Mouse (Mus musculus) heart, adult 2 months (tissue): ENCODE data around the gene Cpe. TPM values are rescaled to one million over a fixed set of nuclear protein-coding genes. Genes with fewer than 3 reads are reported as not detected.

ENCODE experiments used
- DNase-seq, 2 experiments: peaks; one replicate each; pipeline ENCODE4 v3.0.0; 2021
- H3K27ac ChIP-seq: fragments of 200-600 bp; 2 replicates; pipeline ENCODE4 v1.8.1; 2022
- H3K27me3 ChIP-seq: fragments of 200-500 bp; 2 replicates; pipeline ENCODE4 v1.6.1; 2012; ENCODE audit warnings: mild to moderate bottlenecking, low read length, inconsistent platforms, mixed read lengths; ENCODE audit not compliant: control insufficient read depth, insufficient read depth
- H3K36me3 ChIP-seq: fragments of 200-500 bp; 2 replicates; pipeline ENCODE4 v1.6.1; 2012; ENCODE audit warnings: low read length, inconsistent platforms; ENCODE audit not compliant: control insufficient read depth, insufficient read depth
- H3K4me1 ChIP-seq: fragments of 200-500 bp; 2 replicates; pipeline ENCODE4 v1.6.1; 2011; ENCODE audit warnings: low read length; ENCODE audit not compliant: control insufficient read depth, insufficient read depth
- H3K4me3 ChIP-seq: fragments of 200-600 bp; 2 replicates; pipeline ENCODE4 v1.8.1; 2022
- H3K79me2 ChIP-seq: fragments of 200-500 bp; replicated peaks from 2 replicates; pipeline ENCODE4 v1.6.1; 2012; ENCODE audit warnings: mild to moderate bottlenecking, inconsistent platforms, low read length, moderate library complexity, mixed read lengths; ENCODE audit not compliant: control insufficient read depth, insufficient read depth
- H3K9ac ChIP-seq: fragments of 200-500 bp; 2 replicates; pipeline ENCODE4 v1.6.1; 2012; ENCODE audit warnings: low read depth, mild to moderate bottlenecking, control low read depth, inconsistent platforms, low read length, mixed read lengths
- CTCF ChIP-seq: fragments of 200-600 bp; IDR thresholded peaks from 2 replicates; pipeline ENCODE4 v1.8.1; 2022; ENCODE audit warnings: antibody characterized with exemption, mild to moderate bottlenecking, moderate library complexity
- EP300 ChIP-seq: fragments of 200-500 bp; IDR thresholded peaks from 2 replicates; pipeline ENCODE4 v1.6.1; 2011; ENCODE audit warnings: low read depth, low read length, control low read depth; ENCODE audit not compliant: insufficient read depth
- POLR2A ChIP-seq: fragments of 200-500 bp; IDR thresholded peaks from 2 replicates; pipeline ENCODE4 v1.6.1; 2011; ENCODE audit warnings: mild to moderate bottlenecking, low read depth, low read length, control low read depth; ENCODE audit not compliant: insufficient read depth
- WGBS: fragments of 180-500 bp; shearing (Covaris S2); methylation state at CpG from one replicate; pipeline ENCODE4 v1.1.7; 2018; 5-methylcytosine and 5-hydroxymethylcytosine counted together
- intact Hi-C: fragments of 180-260 bp; cut with DNase I; formaldehyde crosslinking; loops from one replicate; pipeline ENCODE4 v1.15.1; 2025
- polyA plus RNA-seq: library from polyadenylated mRNA; depleted of rRNA; stranded (reverse); fragments of >200 nt; gene quantifications from 2 replicates; pipeline ENCODE4 v1.2.3, GENCODE M21; 2012
- total RNA-seq, 2 experiments: library from RNA; stranded (reverse); gene quantifications; 2 replicates each; pipeline ENCODE4 v1.2.3; 2021

Cpe gene
- total and polyA plus RNA-seq, 3 experiments, result 112 to 256 (median 241) TPM

- Histone ChIP-seq H3K4me1 (no peaks in the 10 kb centered on the region; the same call in 1 of the 2 replicates), H3K27me3 (no peaks in the 10 kb centered on the region), H3K27ac (no peak overlapping the region), H3K79me2 (peaks cover 2% of the 10 kb centered on the region; the same call in 1 of the 2 replicates), H3K9ac (no peak overlapping the region), H3K36me3 (no peaks in the 10 kb centered on the region), H3K4me3 (no peak overlapping the region)
- DNase-seq, result no peak
- intact Hi-C loops, result no loop called here
- no peak for TF ChIP-seq POLR2A
- no peak for TF ChIP-seq EP300
- TF ChIP-seq CTCF, result no peak
- WGBS, result 75% methylated on average over 6 of the region's 6 CpGs
These were observed 64.8 kb downstream of the Cpe start for GRCm38 (mm10) chr8:64628039-64628438.

GRCm38 (mm10) chr8:64624603-64625037 lies 68.2 kb downstream of the Cpe start:
- TF ChIP-seq CTCF, result no peak
- TF ChIP-seq POLR2A, result no peak
- no peak for TF ChIP-seq EP300
- H3K4me3 ChIP-seq, result no peak overlapping the region
- DNase-seq, result no peak
- H3K79me2 ChIP-seq, result no peaks in the 10 kb centered on the region
- 83% methylated on average over 10 of the region's 10 CpGs for WGBS
- peaks cover 5% of the 10 kb centered on the region for H3K4me1 ChIP-seq
- no peak overlapping the region for H3K9ac ChIP-seq
- no peaks in the 10 kb centered on the region for H3K27me3 ChIP-seq
- H3K36me3 ChIP-seq, result peaks cover 2% of the 10 kb centered on the region; the same call in 1 of the 2 replicates
- intact Hi-C loops, result no loop called here
- no peak overlapping the region for H3K27ac ChIP-seq

- WGBS, result 20% methylated on average over 7 of the region's 7 CpGs
- H3K9ac ChIP-seq, result no peak overlapping the region
- peak overlapping the region; percentile 31; the same call in 1 of the 2 replicates for H3K27ac ChIP-seq
- DNase-seq, result no peak
- no peak for TF ChIP-seq POLR2A
- TF ChIP-seq EP300, result no peak
- TF ChIP-seq CTCF, result no peak
- no peaks in the 10 kb centered on the region for H3K79me2 ChIP-seq
- H3K4me1 ChIP-seq, result peaks cover 5% of the 10 kb centered on the region
- H3K36me3 ChIP-seq, result peaks cover 2% of the 10 kb centered on the region; the same call in 1 of the 2 replicates
- no peaks in the 10 kb centered on the region for H3K27me3 ChIP-seq
- intact Hi-C loops, result no loop called here
- H3K4me3 ChIP-seq, result no peak overlapping the region
These were observed 72.3 kb downstream of the Cpe start for GRCm38 (mm10) chr8:64620365-64621150.

- TF ChIP-seq EP300 (no peak), POLR2A (no peak), CTCF (no peak)
- DNase-seq, result no peak
- no peak overlapping the region for H3K9ac ChIP-seq
- intact Hi-C loops, result no loop called here
- H3K79me2 ChIP-seq, result no peaks in the 10 kb centered on the region
- no peaks in the 10 kb centered on the region for H3K27me3 ChIP-seq
- H3K27ac ChIP-seq, result no peak overlapping the region
- 86% methylated on average over 8 of the region's 8 CpGs for WGBS
- H3K36me3 ChIP-seq, result peaks cover 2% of the 10 kb centered on the region; the same call in 1 of the 2 replicates
- peaks cover 5% of the 10 kb centered on the region for H3K4me1 ChIP-seq
- no peak overlapping the region for H3K4me3 ChIP-seq
These were observed 73.2 kb downstream of the Cpe start for GRCm38 (mm10) chr8:64619661-64620060.

GRCm38 (mm10) chr8:64618618-64619017 lies 74.2 kb downstream of the Cpe start:
- TF ChIP-seq EP300 (peak; percentile 61; the same call in 1 of the 2 replicates), POLR2A (no peak), CTCF (peak; percentile 83)
- no peaks in the 10 kb centered on the region for H3K79me2 ChIP-seq
- no peak overlapping the region for H3K4me3 ChIP-seq
- H3K27ac ChIP-seq, result no peak overlapping the region
- peaks cover 5% of the 10 kb centered on the region for H3K4me1 ChIP-seq
- intact Hi-C loops, result loop anchor here (1.0 kb wide), 2 partner anchors 75 to 323 kb away; partner anchors contain the start of gene Cpe
- DNase-seq, result peak; percentile 32 to 37
- WGBS, result 56% methylated on average over 11 of the region's 11 CpGs
- no peak overlapping the region for H3K9ac ChIP-seq
- H3K27me3 ChIP-seq, result no peaks in the 10 kb centered on the region
- H3K36me3 ChIP-seq, result peaks cover 2% of the 10 kb centered on the region; the same call in 1 of the 2 replicates

GRCm38 (mm10) chr8:64616566-64616965 lies 76.3 kb downstream of the Cpe start:
- no peak overlapping the region for H3K9ac ChIP-seq
- DNase-seq, result no peak
- no peaks in the 10 kb centered on the region for H3K27me3 ChIP-seq
- intact Hi-C loops, result no loop called here
- no peak overlapping the region for H3K27ac ChIP-seq
- no peak overlapping the region for H3K4me3 ChIP-seq
- WGBS, result 84% methylated on average over 3 of the region's 3 CpGs
- peaks cover 5% of the 10 kb centered on the region for H3K4me1 ChIP-seq
- peaks cover 2% of the 10 kb centered on the region; the same call in 1 of the 2 replicates for H3K36me3 ChIP-seq
- no peak for TF ChIP-seq EP300
- TF ChIP-seq POLR2A, result no peak
- TF ChIP-seq CTCF, result no peak
- H3K79me2 ChIP-seq, result no peaks in the 10 kb centered on the region
